Mouse (Mus musculus): ENCODE data around the gene Vkorc1l1.

GRCm38 (mm10) chr5:130000735-130001134 lies 59.0 kb downstream of the Vkorc1l1 start:
- TF ChIP-seq POLR2A (IDR thresholded peaks at IDR 0.05; ENCODE audit: borderline replicate concordance, extremely low read depth, low read depth, low read length) = no peak
- TF ChIP-seq CTCF (IDR thresholded peaks at IDR 0.05; ENCODE audit: insufficient read depth, low read length) = no peak

Data from lung, adult 2 months (tissue).